Mouse (Mus musculus): ENCODE measurements at regions not wholly inside any gene's neighbourhood (a gene's known extent, or its start where the extent isn't known, plus 50 kb on each side); places are given as distances from the start of the nearest gene placed in this dataset.

GRCm38 (mm10) chr3:115523515-115523914 lies 191.4 kb downstream of the S1pr1 start:
- TF ChIP-seq TAL1 (IDR thresholded peaks at IDR 0.05; ENCODE audit: low read length) (no peak), GATA1 (IDR thresholded peaks at IDR 0.05; ENCODE audit: low read length) (no peak)

Measured in erythroblast, embryonic 14.5 days (primary cell).